Mouse (Mus musculus) erythroblast, embryonic 14.5 days (primary cell): ENCODE data around the gene Kdelr1.

Experiments used
- GATA1 ChIP-seq: IDR thresholded peaks from 2 replicates; pipeline ENCODE4 v1.6.1; 2012; ENCODE audit warnings: low read length, inconsistent platforms, mixed read lengths
- TAL1 ChIP-seq: IDR thresholded peaks from 3 replicates; pipeline ENCODE4 v1.6.1; 2012; ENCODE audit warnings: low read length, inconsistent platforms, mixed read lengths

GRCm38 (mm10) chr7:45909145-45909544 is 36.6 kb downstream of the Kdelr1 start:
- TF ChIP-seq TAL1 (no peak), GATA1 (no peak)
